Mouse (Mus musculus) lung, postnatal 4 days (tissue): ENCODE results near the gene Dnah6.

Experiments
- DNase-seq, 2 experiments: peaks; one replicate each; pipeline ENCODE4 v3.0.0; 2021

Dnah6 gene

DNA sequence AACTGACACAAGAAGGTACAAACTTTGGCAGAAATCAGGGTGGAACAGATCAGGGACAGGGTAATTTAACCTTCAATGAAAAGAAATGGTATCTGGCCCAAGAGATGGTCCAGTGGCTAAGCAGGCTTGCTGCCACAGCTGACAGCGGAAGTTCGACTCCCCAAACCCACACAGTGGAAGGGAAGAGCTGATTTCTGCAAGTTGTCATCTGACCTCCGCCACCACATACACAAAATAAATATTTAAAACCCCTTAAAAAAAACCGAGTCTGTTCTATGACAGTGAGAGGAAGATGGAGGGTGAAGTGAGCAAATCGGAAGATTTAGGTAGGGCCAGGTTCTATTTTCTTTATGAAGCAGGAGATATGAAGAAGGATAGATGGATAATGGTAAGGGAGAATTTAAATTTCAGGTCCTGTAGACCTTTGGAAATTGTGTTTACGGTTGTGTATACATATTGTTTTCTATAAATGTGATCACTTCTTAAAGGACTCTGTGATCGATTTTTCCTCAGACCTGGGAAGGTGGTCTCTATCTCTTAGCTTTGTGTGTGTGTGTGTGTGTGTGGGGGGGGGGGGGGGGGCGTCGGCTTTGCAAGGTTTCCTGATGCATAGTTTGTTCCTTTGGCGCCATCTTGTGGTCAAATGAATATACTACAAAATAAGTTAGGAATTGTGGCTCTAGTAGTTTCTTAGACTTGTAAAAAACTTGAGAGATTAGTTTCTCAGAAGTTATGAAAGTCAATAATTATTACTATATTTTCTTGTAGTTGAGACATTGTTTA, 6.1 kb upstream of the Dnah6 start:
- no peak for DNase-seq

DNA sequence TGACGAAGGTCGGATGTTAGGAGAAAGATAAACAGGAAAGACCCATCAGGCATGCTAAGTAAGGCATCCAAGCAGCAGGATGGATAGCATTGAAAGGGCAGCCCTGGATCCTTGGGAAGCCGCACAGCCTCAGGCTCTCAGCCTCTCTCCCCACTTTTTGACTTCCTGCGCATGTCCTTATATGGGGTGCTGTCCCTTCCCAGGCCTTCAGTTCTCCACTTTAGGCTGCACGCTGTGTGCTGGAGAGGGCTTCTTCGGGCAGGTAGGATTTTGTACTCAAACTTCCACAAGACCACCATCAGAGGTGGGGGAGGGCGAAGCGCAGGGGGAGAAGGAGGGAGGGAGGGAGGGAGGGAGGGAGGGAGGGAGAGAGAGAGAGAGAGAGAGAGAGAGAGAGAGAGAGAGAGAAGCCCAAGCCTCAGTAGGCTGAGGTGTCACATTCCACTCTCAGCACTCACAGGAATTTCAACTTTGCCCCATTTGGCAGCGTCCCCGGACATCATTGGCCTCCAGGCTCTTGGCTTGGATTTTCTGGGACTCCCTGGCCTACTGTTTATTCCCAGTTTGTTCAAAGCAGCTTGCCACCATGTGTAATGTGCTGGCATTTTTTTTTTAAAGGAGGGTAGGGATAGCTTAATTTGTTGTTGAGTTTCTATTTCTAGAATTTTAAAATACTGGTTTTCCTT, 1.5 kb upstream of the Dnah6 start:
- peak; percentile 93 to 95 for DNase-seq

DNA sequence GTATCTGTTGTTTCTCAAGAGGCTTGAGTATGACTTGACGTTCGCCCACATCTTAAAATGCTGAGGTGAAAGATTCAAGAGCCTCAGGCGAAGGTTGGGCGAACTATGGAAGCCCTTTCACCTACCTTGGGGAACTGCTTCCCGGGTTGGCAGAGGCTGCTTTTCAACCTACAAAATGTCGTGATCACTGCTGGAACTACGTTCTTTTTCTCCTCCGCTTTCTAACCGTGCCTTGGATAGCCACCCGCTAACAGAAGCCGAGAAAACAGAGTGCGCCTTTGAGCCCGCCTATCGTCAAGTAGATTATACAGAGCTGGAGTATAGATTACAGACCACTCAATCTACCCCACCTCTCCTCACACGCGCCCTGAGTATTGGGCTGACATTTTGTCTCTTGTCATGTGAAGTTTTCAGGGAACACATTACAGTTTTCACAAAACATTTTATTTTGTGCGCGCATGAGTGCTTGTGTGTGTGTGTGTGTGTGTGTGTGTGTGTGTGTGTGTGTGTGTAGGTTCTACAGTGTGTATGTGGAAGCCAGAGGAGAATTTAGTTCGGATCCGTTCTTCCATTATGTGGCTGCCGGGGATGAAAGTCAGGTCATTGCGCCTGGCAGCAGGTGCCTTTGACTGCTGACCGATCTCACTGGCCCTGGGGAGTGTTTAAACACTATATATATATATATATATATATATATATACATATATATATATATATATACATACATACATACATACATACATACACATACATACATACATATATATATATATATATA, 696 bp upstream of the Dnah6 start:
- peak; percentile 13 to 38 for DNase-seq

DNA sequence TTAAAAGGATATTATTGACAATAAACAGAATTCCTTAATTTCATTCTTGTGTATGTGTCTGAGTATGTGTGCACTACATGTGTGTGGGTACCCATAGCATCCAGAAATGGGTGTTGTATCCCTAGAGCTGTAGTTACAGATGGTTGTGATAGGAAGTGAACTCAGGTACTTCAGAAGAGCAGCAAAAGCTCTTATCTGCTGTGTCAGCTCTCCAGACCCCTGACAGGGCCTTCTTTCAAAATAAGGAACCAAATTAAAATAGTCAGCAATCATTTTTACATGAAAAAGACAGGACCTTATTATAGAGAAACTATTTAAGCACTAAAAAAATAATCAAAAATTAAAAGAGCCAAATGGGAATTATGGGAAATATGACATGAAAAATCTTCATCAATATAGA, 9.8 kb downstream of the Dnah6 start:
- no peak for DNase-seq

DNA sequence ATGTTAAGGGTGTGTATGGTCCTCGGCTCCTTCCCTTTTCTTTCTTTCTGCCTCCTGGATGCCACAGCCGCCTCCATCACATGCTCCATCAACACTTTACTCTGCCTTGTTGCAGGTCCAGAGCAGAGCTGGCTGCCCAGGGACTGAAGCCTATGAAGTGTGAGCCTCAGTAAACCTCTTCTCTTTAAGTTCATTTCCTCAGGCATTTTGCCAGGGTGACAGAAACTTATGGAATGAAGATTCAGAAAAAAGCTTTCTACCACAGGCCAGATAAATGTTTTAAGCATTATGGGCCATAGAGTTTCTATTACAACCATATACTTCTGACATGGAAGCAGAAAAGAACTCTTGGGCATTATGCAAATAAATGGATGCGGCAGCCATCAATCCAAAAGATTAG, 10.4 kb downstream of the Dnah6 start:
- DNase-seq, result no peak

DNA sequence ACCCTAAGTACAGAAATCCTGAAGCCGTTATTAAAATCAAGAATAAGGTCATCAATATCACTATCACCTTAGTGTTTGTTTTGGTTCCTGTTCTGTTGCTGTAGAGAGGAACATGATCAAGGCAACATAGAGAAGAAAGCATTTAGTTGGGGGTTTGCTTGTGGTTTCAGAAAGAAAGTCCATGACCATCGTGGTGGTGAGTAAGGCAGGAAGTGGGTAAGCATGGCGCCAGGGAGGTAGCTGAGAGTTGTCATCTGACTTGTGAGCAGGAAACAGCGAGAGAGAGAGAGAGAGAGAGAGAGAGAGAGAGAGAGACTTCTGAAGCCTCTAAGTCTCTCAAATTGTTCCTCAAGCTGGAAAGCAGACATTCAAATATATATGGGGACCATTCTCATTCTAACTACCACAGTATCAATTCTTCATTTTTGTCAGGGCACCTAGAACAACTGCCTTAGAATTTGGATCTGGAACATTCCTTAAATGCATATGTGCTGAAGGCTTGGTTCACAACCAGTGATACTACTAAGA, 10.9 kb downstream of the Dnah6 start:
- DNase-seq, result peak; percentile 14 to 29

DNA sequence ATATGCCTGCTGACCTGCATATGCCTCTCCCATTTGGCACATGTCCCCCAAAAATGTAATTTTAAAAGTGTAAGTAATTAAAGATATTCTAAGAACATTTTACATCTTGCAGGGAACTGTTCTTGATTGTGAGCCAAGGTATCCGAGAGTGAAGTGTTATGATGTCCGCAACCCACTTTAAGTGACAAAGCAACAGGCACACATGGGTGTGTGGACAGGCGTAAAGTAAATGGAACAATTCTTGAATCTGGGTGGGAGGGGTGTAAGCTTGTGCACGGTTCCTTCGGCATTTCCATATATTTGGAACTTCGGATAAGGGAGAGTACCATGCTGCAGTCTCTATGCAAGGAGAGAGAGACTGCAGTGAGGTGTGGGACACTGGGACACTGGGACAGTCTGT, 11.9 kb downstream of the Dnah6 start:
- DNase-seq, result no peak

DNA sequence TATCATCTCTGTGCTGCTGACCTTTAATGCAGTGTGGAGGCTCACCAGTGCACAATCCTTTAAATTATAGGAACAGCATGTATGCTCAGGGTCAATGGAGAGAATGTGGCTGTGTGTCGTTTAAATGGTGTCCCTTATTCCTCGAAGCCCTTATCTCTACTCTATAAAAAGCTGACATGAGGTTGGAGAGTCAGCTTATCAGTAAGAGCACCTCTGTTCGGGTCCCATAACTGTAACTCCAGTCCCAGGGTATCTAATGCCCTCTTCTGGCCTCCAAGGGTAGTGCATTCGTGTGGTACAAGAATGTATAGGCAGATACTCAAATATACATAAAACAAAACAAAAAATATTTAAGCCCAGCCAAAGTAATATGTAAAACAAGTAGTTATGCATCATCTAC, 16.5 kb downstream of the Dnah6 start:
- DNase-seq, result no peak

DNA sequence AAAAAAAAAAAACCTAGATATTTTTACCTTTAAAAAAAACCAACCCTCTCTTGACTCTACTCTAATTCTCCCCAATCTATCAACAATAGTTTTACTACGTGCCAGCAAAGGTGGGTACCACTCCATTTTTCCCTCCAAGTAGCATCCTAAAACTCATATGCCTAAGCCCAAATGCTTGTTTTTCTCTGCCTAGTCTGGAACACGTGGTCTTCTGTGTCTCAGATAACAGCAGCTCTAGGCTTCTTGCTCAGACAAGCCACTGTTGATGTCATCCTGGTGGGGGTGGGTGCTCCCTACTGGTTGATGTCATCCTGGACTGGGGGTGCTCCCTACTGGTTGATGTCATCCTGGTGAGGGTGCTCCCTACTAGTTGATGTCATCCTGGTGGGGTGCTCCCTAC, 17.7 kb downstream of the Dnah6 start:
- no peak for DNase-seq

DNA sequence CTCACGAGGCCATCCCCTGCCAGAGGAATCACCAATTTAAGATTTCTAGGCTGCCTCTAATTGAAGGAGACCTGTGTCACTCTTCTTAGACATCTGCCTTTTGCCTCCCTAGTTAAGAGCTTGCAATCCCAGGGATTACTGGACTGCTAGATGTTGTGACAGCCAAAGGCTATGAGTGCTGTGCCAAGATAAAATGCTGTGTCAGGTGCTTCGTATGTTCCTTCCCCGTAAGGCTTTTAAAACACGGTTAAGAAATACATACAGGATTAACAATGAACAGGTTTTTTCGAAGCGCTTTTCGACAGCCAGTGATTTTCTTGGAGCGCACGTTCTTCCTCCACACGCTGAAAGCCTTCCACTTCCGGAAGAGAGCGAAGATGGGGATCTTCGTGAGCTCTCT, 26.2 kb downstream of the Dnah6 start:
- DNase-seq, result no peak

DNA sequence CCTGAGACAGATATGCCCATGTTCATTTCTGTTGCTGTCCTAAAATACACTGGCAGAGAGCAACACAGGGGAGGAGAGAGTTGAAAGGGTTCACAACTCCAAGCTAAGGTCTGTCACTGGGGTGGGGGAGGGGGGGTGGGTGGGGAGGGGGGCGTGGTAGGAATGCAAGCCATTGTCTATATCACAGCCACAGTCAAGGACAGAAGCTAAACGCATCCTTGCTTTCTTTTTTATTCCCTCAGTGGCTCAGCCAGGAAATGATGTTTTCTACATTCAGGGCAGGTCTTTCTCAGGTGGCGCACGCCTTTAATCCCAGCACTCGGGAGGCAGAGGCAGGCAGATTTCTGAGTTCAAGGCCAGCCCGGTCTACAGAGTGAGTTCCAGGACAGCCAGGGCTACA, 30.7 kb downstream of the Dnah6 start:
- no peak for DNase-seq

DNA sequence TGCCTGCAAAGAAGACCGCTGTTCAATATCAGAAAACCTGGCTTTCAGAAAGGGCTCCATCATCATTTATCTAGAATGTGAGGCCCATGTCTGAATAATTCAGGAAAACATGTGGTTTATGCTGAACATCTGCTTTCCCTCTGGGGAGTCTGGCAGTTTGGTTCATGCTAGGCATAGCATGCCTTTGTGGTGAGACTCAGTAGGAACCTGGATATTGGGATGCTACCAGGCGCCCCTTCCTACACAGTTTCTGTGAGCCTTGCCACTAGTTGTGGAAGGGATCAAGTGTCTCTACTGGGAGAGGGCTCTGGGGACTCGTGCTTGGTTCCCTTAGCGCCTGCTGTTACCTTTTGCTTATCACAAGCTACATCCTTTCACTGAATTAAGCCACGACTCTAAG, 37.2 kb downstream of the Dnah6 start:
- DNase-seq, result no peak

DNA sequence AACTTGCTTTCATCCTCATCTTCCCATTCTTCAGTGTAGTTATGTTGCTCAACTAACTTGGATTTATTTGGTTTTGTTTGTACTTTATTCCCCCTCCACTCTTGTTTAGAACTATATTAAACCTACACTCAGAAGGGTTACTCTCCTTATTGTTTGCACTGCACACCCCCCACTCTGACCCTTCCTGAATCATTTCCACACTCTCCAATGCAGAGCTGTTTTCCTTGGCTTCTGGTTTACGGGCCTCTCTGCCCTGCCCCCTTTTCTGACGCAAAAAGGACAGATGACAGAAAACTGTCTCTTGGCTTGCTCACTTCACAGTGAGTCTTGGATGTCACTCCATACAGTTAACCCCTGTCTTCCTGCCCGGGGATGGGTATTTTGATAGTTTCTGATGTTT, 38.5 kb downstream of the Dnah6 start:
- no peak for DNase-seq

DNA sequence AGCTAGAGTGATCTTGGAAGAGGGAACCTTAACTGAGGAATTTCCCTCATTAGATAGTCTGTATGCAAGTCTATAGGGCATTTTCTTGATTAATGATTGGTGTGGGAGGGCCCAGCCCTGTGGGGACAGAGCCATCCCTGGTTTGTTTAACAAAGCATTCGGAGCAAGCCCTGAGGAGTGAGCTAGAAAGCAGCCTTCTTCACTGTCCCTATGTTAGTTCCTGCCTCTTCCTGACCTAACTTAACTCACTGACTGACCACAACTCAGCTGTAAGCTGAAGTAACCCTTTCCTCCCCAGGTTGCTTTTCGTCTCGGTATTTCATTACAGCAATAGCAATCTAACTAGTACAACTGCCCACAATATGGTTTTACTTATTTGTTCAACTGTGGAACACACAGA, 39.0 kb downstream of the Dnah6 start:
- no peak for DNase-seq

DNA sequence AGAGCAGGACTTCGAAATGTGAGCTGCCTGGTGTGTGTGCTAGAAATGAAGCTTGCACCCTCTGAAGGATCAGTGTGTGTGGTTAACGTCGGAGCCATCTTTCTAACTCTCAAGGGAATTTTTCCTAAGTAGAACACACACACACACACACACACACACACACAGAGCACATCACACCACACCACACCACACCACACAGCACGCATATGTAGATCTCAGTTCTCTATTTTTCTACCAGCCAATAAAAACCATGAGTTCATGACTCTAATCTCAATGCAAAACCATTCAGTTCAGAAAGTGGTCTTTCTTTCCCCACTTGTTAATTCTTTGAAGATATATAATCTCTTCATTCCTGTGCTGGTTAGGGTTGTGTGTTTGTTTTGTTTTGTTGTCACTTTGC, 39.4 kb downstream of the Dnah6 start:
- DNase-seq, result no peak

DNA sequence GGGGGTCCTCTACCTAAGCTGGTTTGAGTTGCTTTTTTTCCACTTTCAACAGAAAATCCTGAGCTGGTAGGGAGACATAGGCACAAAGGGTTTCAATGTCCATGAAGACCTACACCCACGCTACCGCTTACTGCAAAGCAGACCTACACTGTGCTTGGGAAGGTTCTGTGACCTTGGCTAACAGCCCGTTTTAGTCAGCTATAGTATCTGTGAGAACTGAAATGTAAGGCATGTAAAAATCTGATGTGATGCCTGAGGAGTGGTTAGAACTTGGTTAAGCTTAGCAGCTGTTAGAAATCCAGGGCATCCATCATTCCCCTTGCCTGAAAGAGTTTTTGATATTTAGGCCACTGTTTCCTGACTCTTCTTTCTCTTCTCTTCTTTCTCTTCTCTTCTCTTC, 46.3 kb downstream of the Dnah6 start:
- no peak for DNase-seq

DNA sequence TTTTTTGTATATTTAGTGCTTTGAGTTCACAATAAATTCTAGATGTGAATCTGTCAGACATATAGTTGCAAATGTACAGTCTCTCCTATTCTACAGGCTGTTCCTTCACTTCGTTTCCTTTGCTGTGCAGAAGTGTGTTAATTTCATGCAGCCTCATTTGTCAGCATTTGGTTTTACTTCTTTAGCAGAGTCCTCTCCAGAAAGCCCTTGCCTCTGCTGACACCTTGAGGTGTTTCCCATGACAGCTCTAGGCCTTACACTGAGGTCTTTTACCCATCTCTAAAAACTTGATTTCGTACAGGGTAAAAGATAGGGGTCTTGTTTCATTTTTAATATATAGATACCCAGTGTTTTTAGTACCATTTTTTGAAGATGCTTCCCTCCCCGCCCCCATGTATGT, 54.2 kb downstream of the Dnah6 start:
- no peak for DNase-seq

DNA sequence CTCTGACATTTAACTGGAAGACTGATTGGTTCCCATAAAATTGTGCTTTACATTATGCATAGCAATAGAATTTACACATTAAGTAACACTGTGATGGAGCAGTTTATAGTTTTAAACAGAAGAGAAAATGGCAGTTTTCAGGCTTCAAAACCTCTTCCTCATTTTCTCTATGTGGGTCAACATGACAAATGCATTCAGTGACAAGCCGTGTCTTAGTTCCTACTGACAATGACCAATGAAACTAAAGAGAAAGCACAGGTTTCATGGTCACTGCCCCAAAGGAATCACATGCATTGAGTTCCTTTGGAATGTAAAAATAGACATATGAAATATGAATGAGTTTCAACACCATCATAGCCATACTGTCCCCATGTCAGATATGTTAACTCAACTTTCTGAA, 58.5 kb downstream of the Dnah6 start:
- no peak for DNase-seq

DNA sequence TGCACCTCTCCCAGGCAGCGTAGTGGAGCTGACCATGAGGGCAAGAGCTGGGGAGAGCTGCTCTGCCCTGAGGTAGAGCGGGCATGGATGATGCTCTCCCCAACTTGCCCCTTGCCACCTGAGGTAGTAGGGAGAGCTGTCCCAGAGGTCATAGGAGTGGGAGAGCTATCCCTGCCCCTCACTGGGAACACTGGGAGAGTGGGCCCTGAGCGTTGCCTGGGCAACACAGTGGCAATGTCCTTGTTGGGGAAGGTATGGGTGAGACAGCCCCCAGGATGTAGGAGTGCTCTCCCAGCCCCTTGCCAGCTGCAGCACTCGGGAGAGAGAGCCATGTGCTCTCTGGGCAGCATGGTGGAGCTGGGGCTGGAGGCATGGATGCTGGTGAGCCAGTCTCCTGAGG, 60.1 kb downstream of the Dnah6 start:
- DNase-seq, result no peak

DNA sequence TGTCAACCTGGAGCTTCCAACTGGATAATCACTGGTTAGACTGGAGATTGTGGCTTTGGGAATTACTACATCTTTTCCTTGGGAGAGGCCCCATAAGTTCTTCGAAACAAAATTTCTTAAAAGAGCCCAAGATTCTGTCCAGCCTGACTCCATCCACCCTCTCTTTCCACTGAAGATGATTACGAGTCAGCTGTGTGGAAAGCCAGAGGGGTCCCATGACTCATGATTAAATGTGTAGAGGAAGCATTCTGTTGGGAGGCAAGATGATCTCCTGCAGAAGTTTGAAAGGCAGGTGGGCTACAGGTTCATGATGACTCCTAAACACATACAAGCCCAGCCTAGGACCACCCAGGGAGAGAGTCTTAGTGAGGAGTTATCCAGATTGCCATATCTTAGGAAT, 66.0 kb downstream of the Dnah6 start:
- no peak for DNase-seq

DNA sequence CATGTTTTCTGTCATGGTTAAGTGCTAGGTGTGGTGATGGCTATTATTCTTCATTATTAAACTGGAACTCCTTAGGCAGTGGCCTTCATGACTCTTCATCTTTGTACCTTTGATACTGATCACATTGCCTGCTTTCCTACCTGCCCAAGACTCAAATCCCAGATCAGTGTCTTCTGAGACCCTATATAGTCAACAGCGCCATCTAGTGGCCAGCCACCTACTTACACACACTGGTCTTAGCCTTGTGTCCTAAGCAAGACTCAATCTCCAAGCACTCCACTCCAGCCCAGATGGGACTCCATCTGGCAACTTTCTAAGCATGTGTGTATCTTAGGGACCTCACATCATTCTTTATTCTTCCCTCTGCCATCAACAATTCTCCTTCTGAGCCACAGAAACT, 67.8 kb downstream of the Dnah6 start:
- peak; percentile 59 to 84 for DNase-seq

DNA sequence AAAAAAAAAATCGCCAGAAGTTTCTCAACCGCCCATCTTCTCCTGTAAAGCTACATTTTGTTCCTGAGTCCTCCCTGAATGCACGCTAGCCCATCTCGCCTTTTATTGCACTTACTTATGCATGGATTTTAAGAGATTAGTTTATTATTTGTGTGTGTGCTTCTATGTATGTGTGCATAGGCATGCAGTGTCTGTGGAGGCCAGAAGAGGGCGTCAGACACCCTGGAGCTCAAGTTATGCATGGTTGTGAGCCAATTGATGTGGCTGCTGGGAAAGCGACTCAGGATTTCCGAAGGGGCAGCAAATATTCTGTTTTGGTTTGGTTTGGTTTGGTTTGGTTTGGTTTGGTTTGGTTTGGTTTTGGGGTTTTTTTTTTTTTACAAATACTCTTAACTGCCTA, 78.0 kb downstream of the Dnah6 start:
- no peak for DNase-seq

DNA sequence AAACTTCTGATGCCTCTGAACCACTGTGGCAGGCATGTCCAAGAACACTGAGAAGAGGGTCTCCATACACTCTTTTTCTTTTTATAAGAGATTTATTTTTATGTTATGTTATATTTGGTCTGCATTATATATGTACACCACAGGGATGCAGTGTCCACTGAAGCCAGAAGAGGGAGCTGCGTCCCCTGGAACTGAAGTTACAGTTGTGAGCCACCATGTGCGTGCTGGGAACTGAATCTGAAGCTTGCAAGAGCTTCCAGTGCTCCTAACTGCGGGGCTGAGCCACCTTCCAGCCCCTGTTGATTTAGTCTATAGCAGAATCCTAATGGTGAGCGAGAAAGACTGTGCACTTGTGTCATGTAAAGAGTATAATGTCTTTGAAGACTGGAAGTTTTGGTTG, 78.7 kb downstream of the Dnah6 start:
- no peak for DNase-seq

DNA sequence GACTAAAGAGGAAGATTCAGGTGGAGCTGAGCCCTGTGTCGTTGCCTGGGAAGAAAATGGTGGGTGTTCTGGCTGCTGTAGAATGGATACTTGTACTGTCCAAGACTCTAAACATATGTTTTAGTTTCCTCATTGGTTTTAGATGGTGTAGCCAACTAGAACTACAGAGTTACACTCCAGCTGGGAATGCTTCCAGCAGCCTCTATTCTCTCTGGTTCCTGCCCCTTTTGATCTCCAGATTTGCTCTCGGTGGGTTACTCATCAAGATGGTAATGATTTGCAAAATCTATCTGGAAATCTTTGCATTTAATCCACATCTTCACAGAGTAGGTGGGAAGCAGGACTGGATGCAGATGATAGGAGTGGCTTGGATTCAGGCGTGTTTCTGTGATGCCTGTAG, 80.6 kb downstream of the Dnah6 start:
- no peak for DNase-seq
